Mouse (Mus musculus) erythroblast, embryonic 14.5 days (primary cell): ENCODE data around the gene Mcts2.

Experiments
- GATA1 ChIP-seq: IDR thresholded peaks from 2 replicates; pipeline ENCODE4 v1.6.1; 2012; ENCODE audit warnings: low read length, inconsistent platforms, mixed read lengths
- TAL1 ChIP-seq: IDR thresholded peaks from 3 replicates; pipeline ENCODE4 v1.6.1; 2012; ENCODE audit warnings: low read length, inconsistent platforms, mixed read lengths

GRCm38 (mm10) chr2:152679701-152680355 is 7.0 kb upstream of the Mcts2 start:
- no peak for TF ChIP-seq GATA1
- TF ChIP-seq TAL1: no peak
